Mouse (Mus musculus) bone marrow, adult 2 months (tissue): ENCODE data around the gene Manba.

Source experiments
- CTCF ChIP-seq: fragments of 200-500 bp; IDR thresholded peaks from 2 replicates; pipeline ENCODE4 v1.5.1; 2011; ENCODE audit warnings: low read length, control low read depth; ENCODE audit not compliant: control insufficient read depth, insufficient read depth
- POLR2A ChIP-seq: fragments of 200-500 bp; IDR thresholded peaks from 2 replicates; pipeline ENCODE4 v1.6.1; 2011; ENCODE audit warnings: low read depth, mild to moderate bottlenecking, control low read depth, low read length, borderline replicate concordance; ENCODE audit not compliant: control insufficient read depth

DNA sequence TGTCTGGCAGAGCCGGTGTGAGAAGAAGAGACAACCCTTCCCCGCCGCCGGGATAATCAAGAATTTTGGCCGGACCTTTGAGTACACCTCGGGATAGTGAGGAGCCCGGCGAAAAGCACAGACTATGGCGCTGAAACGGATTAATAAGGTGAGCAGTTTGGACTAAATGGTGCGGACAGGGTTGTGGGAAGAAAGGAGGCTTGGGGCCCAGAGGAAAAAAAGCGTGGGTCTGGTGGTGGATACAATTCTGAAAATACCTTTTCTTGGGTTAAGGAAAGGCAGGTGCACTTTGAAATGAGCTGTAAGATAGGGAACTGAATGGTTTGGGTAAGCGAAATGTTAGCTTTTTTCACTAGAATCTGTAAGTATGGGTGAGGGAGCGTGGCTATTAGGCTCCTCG, 45.8 kb upstream of the Manba start:
- TF ChIP-seq CTCF (no peak), POLR2A (no peak)
